Mouse (Mus musculus) frontal cortex, adult (tissue): ENCODE results near the gene Hsd11b1.
"Not testable (repeated sequence)": the region's sequence is repeated elsewhere in the genome, so short reads cannot be mapped to it uniquely, and the experiment has no call there.

Experiments used
- ATAC-seq: cut with Nextera tagmentation; 2 replicates; pipeline ENCODE4 v1.9.2; 2017; ENCODE audit warnings: mild to moderate bottlenecking, moderate library complexity, mixed read lengths; ENCODE audit not compliant: low TSS enrichment

Hsd11b1 gene

DNA sequence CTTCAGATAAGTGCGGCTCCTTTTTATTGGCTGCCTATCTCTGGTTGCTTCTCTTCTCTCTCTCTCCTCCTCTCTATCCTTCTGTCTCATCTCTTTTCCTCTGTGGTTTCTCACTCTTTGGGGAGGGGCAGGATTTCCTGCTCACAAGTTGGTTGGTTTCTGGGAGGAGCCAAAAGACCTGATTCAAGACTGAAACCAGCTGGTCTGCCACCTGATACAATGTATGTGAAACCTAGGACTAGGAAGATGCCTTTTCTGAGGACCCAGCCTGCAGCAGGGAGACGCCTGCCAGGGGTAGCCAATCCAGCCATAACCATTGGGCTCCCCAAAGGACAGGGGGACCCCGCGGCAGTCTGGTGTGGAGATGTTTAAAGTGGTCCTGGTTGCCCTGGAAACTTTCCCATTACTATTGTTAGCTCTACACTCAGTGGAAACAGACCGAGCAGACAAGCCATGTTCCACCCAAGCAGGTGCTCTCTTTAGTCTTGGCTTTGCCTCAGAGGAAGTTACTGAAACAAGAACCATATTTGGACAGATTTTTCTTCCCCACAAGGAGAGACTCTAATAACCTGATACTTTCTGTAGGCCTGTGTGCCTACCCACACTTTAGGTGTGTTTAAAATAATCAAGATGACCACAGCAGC is at the start of gene Hsd11b1:
TSS of gene Hsd11b1 (minus strand) at position 121 of the 644 bp plus-strand sequence.
- ATAC-seq, result no peak

DNA sequence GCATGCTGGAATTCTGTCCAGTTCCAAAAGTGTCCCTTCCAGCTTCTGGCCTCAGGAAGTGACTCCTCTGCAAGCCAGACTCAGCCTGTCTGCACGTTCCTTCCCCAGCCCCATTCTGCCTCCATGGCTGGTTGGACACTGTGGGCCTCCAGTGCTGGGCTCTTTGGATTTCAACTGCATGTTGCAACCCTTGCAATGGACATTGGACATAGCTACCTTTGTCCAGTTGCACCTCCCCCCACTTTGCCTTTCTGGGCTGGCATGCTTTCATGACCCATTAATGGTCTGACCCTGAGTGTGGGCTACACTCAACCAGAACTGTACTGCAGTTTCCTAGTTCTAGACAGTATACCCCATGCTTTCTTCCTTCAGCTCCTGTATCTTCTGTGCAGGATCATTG is 47.7 kb upstream of the Hsd11b1 start:
- no peak for ATAC-seq

DNA sequence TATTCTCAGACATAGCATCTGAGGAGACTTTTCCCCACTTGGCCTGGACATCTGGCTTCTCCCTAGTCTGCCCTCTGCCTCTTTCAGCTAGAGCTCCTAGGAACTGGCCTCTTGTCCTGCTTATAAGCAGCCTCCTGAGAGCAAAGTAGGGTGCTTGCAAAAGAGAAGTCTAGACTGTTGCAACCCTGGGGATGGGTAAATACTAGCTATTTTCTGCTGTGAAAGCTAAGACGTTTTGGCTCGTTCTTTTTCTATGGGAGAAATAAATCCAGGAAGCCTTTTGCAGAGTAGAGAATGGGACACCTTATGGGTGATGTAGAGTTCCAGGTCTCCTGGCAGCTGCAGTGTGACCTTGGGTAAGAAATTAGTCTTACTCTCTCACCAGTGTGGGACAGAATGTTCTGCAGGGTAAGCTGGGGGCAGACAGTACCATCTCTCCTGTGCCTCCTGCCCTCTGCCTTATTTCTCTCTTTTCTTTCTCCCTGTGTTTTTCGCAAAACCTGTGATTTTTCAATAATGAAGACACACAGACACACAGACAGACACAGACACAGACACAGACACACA is 46.7 kb upstream of the Hsd11b1 start:
- no peak for ATAC-seq

DNA sequence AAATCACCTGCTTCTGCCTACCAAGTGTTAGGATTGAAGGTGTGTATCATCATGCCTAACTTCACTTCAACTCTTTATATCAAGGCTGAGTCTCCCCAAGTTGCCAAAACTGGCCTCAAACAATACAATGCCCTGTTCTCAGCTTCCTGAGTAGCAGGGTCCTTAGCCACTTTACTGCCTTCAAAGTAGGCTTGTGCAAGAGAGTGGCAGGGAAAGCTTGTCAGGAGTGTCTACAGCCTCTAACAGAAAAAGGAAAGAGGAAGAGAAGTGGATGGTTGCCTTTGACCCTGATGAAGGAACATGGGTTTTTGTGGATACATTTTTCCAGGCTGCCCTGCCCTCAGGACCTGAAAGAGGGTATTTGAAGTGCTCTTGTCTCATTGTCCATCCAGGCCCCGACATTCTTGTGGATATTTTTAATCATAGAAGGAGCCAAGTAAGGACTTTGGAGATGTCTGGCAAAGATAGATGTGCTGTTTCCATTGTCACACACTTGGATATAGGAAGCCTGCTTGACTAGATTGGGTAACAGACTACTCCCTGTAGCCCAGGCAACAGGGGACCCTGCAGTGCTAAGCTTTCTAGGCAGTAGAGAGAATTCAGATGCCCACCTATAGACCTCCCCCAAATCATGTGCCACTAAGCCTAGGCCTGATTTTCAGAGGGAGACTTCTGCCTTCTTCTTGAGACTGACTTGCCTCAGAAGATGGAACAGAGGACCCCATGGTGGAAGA is 46.1 kb upstream of the Hsd11b1 start:
- ATAC-seq, result no peak

DNA sequence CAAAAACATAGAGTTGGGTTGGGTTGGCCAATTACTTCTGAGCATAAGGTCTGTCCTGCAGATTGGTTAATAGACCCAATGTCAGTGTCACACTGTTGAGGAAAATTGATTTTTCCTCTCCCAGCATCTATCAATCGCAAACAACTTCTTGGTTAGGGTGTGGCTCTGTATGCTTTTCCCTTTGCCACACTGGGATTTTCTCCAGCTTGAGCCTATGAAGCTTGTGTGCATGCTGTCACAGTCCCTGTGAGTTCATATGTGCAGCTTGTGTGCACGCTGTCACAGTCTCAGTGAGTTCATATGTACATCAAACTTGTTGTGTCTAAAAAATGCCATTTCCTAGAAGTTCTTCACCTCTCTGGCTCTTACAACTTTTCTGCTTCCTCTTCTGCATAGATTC is 43.0 kb upstream of the Hsd11b1 start:
- ATAC-seq, result no peak

DNA sequence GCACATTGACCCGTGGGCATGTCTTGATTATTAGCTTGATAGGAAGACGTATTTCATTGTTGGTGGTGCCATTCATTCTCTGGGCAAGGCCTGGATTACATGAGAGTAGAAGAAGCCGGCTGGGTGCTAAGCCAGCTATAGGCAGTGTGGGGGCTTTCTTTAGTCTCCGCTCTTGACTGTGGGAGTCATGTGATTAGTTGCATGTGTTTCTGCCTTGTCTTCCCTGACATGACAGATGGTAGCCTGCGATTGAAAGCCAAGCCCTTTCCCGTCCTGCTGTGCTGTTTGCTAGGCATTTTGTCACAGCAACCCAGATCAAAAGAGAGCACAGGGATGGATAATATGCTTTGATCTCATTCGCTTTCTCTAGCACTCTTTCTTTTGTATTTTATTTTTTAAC is 41.5 kb upstream of the Hsd11b1 start:
- 0 out of 2 replicates have a peak, but pooled peaks have one; percentile 31 for ATAC-seq

DNA sequence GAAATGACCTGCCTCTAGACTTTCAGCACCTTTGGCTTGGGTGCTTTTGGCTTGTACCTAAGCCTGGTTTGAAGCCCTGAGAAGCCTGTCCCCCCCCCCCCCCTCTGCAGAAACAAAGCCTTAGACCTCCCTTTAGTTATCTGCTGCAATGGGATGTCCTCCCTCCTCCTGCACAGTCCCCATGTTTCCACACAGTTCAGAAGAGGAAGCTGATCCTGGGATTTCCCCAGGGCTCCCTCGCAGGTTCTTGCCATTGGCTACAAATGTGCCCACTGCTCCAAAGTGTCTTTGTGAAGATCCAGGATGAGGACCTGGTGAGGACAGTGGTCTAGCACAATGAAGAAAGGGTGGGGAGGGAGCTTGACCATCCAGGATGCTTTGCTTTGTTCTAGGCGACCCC is 39.2 kb upstream of the Hsd11b1 start:
- ATAC-seq, result no peak

DNA sequence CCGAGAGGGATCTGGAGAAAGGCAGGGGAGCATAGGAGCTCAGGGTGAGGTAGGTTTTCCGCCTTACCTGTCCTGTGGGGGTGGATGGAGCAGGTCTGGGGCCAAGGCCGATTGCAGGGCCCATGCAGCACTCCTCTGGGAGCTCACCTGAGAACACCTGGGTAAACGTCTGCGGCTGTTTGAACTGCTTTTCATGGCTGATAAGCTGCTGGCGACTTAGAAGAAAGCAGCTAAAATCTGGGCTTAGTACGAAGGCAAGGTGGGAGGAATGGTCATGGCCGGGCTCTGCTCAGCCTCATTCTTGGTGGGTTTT is 38.2 kb upstream of the Hsd11b1 start:
- ATAC-seq, result no peak

DNA sequence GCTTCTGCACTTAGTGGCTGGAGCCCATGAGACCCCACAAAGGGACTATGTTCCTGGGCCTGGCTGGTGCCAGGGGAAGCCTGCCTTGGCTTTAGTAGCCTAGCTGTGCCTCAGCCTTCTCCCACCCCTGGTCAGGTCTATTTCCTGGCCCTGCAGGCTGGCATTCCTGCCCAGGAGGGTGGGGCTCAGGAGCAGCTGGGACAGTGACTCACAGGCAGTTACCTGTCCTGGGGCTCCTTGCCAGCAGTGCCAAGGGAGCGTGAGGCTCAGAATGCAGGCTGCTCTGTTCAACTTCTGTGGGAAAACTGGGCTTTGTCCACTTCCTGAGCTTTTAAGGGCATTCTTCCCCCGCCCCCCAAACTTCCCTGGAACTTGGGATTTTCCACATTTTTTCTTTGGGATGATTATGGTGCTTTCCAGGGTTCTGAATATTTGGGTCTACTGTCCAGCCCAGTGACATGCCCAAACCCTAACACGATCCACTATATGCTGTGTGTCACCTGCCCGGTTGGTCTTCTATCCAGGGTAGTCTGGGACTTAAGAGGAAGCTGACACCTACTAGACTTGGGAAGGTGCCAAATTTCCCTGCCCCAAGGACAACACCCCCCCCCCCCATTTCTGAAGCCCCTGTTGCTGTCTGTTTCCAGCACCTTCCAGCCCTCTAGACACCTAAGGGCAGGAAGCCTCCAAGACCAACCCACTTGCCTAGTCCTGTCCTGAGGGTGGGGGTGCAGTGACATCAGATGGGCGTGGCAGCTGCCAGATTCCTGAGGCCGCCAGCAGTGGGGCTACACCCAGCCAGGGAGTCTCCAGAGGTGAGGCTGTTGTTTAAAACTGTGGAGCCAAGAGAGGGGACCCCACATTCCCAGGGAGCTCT is 37.6 kb upstream of the Hsd11b1 start:
- no peak for ATAC-seq

DNA sequence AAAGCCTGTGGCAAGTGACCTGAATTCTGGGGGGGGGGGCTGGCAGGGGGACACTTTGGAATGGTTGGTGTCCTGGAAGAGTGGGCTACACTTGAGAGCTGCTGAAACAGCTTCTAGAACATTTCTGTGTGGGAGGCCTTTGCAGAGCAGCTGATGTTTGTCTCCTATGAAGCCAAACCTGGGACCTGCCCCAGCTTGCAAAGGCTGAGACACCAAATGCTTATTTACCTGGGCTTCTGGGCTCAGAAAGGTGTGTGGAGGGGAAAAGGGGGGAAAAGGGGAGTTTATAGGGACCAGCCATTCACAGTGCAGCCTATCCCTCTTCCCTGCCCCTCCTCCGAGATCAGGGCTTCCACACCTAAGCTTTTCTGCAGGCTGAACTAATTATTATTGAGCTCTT is 36.1 kb upstream of the Hsd11b1 start:
- ATAC-seq, result no peak

DNA sequence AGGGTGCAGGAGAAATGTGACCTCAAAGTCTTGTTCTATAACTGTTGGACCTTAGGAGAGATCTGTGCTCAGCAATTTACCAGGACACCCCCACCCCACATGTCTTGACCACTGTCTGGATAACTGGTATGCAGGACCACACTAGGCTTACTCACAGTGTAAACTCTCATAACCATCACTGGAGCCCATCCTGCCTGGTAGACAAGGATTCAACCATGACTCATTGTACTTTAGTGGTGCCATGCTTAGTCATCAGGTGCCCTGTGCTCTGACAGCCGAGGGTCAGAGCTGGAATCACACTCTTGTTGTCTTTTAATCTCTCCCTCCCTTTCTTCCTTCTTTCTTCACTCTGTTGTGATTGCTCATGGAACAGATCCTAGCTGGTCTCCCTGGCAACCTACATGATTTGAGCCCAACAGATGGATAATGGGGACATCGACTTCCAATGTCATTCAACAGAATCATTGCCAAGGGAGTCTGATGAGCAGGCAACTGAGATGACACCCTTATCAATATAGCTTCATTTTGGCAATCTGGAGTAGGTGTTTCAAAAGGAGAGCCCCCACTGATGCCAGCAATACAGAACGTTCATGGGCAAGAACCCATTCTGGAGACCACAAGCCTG is 34.4 kb upstream of the Hsd11b1 start:
- no peak for ATAC-seq

DNA sequence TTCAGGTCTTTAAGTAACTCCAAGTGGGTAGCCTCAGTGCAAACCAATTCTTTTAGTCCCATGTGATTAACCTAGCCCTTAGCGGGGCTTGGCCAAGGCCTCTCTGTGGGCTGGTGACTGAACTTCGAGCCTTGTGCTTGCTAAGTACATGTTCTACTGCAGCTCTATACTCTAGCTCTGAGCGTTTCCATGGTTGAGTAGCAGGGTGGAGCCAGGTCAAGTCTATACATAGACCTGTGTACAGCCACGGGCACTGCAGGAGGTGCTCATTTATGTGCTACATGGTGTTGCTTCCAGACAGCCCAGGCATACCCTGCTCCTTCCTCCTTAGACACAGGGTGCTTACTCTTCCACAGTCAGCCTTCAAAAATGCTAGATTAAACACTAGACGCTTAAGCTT is 32.0 kb upstream of the Hsd11b1 start:
- no peak for ATAC-seq

DNA sequence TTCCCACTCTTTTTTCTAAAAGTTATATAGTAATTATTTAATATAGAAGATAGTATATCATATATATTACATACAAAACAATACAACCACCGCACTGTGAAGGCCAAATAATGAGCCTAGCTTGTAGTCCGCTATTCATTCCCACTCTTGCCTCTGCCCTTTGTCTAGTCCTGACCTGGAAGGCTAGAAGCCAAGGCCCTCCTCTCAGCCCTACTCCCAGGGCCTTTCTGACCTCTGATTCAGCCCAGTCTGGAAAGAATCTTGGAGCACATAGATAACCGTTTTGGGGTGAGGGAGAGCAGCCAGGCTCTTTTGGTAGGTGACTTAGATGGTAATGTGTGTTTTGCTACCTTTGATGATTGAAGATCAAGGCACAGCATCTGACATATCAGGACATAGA is 30.1 kb upstream of the Hsd11b1 start:
- ATAC-seq, result no peak

DNA sequence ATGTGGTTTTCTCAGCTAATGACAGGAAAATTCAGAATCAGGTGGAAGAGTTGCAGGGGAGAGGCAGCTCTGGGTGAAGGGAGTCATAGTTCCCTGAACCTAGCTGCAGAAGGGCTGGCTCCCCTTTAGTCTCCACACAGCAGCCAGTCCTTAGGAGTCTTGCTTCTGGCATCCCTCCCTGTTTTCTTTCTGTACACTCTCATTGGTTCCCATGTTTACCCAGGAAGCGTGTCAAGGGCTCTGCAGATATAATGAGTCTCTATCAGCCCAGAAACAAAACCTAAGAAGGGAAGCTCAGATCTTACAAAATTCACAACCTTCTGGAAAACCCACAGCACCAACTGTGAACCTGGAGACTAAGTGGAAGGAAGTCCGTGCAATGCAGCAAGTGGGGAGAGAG is 29.2 kb upstream of the Hsd11b1 start:
- ATAC-seq, result no peak

DNA sequence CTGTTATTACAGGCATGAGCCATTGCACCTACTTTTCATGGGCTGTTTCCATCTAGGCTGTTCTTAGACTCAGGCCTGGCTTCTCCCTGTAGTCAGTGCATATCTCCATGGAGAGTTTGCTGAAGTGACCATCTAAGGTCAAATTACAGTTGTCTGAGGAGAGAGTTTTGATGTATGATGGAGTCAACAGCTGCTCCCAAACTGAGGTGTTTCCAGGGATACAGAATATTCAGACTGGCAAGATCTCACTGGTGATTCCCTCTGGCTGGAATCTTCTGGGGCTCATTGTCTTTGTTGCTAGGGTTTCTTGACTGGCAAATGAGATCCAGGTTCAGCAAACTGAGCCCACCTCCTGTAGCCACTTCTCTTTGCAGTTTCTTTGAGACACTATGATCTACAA is 26.8 kb upstream of the Hsd11b1 start:
- ATAC-seq, result no peak

DNA sequence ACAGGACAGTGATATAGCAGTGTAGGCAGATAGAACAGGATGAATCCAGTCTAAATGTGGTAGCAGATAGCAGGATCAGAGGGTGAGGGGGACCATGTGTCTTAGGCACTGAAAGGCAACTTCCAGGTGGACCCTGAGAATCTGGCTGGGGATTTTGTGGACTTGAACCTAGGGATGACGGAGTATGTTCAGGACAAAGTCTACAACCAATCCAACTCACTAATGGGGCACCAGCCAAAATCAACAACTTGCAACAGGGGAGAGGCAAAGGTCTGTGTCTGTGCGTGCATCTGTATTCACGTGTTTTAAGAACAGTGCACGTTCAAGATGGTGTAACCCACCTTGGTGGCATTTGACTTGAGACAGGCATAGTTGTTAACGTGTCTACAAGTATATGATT is 26.0 kb upstream of the Hsd11b1 start:
- ATAC-seq, result no peak

DNA sequence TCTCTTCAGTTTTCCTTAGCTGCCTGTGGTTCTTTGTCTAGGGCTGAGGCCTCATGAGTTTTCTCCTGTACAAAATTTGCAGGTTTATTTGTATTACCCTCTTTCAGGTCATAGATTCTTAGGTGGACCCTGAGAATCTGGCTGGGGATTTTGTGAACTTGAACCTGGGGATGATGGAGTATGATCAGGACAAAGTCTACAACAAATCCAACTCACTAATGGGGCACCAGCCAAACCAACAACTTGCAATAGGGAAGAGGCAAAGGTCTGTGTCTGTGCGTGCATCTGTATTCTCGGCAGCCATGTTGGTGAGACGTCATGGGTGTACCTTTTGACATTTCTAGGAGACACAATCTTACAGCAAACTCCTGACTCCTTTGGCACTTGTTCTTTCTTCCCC is 25.2 kb upstream of the Hsd11b1 start:
- ATAC-seq, result no peak

DNA sequence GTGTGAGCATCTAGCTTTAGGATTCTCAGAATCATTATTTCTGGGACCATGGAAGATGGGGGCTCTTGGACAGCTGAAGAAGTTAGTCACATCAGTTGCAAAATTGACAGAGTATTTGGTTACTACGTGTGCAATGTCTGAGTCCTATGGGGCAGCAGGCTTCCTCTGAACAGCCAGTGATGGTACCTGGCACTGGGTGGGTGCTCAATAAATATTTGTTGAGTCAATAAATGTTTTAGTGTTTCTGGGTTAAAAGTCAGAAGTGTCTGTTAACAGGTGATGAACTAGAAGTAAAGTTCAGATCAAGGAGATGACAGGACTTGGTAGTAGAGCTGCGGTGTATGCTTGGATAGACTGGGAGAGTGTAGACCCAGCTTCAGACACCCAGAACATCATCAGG is 23.7 kb upstream of the Hsd11b1 start:
- no peak for ATAC-seq

DNA sequence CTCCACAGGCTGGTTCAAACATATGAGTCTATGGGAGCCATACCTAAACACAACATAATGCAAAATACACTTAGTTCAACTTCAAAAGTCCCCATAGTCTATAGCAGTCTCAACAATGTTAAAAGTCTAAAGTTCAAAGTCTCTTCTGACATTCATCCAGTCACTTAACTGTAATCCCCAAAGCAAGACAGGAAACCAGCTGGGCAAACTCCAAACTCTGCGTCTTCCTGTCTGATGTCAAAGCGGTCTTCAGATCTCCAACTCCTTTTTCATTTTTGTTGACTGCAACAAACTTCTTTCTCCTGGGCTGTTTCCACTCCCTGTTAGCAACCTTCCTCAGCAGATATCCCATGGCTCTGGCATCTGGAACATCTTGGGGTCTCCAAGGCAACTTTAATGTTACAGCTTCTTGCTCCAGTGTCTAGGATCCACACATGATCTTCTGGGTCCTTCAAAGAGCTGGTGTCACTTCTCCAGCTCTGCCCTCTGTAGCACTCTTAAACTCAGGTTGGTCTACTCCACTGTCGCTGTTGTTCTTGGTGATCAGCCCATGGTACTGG is 22.0 kb upstream of the Hsd11b1 start:
- ATAC-seq, result not testable (repeated sequence)

DNA sequence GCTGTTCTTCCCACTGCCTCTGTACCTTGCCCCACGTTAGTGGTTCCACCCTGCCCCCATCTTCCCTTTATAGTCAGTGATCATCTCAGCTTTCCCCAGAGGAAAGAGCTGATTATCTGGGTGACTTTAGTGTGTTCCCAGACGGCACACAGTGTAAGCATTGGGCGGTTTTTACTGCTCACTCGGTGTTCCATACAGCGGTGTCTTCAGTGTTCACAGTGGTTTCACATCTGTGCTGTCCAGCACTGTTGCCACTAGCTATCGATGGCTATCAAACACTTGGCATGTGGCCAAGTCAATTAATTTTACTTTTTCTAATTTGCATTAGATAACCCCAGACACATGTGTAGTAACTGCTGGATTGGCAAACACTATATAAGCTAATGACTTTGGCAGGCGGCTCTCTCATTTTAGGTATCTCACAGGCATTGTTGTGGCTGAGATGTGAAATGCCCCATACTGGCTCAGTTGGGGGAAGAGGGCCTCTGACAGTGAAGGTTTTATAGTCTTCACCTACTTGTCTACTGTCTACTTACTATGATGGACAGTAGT is 20.4 kb upstream of the Hsd11b1 start:
- no peak for ATAC-seq

DNA sequence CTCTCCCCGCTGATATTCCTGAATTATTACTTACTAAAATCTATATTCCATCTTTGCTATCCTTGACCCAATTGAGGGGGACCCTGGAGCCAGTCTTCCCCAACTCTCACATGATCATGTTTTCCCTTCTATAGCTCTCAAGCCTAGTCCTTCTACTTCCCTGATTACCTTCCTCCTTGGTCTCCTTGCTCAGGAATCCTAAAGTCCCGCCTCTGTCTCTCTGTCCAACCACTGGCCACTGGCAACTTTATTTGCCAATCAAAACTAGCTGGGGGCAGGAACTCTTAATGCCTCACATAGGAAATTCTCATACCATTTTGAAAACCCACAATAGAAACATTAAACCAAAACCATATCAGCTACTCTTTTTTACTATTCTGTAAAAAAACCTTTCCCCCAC is 17.5 kb upstream of the Hsd11b1 start:
- ATAC-seq, result no peak

DNA sequence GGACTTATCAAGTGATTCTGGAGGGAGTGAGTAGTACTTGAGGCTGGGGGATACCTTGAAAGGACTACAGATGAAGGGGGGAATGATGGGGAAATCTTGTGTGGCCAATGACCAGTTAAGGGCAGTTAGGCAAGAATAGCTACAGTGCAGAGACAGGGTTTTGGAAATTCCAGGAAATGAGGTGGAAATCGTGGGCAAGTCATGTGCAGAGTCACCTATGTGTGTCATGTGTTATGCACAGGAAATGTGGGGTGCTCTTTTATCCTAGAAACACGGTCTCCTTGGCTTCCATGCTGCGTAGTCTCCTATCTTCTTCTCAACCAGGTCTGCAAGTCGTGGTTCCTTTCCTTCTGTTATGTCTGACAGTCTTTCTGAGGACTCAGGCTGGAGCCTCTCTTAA is 15.6 kb upstream of the Hsd11b1 start:
- ATAC-seq, result no peak
